Mouse (Mus musculus): ENCODE measurements around the gene Ntn5.
A peak's percentile ranks its signal among the peaks of the same experiment; 100 is the strongest.

GRCm38 (mm10) chr7:45705873-45706281, 22.1 kb downstream of the Ntn5 start:
- TF ChIP-seq EP300 (IDR thresholded peaks at IDR 0.05; ENCODE audit: insufficient read depth, low read depth, low read length), result peak; percentile 98
- TF ChIP-seq CTCF (IDR thresholded peaks at IDR 0.05), result no peak
- peak; percentile 90 for TF ChIP-seq POLR2A (IDR thresholded peaks at IDR 0.05; ENCODE audit: insufficient read depth, low read depth, low read length)
